Mouse (Mus musculus) frontal cortex, postnatal 14 days (tissue): ENCODE results near the gene Otoa.
A peak's percentile ranks its signal among the peaks of the same experiment; 100 is the strongest.

ENCODE experiments used
- DNase-seq, 2 experiments: peaks; one replicate each; pipeline ENCODE4 v3.0.0; 2022; ENCODE audit warnings: low spot score in 2 of 2

The Otoa gene

DNA sequence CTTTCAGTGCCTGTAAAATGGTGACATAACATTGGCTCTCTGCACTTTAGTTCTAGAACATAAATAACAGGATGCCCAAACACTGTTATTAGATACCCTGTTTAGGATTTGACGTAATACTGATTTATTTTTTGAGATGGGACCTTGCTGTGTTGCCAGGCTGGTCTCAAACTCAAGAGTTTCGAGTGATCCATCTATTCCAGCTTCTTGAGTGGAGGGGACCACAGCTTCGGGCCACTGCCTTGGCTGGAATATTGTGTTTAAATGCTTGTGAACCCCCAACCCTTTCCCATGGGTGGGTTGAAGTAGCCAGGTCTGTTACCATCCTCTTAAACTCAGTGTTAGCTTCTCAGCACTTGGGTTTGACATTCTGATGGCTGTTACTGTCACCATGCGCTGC is at the start of gene Otoa:
Otoa (plus strand) TSS at position 301 of the 400 bp plus-strand sequence.
- no peak for DNase-seq

DNA sequence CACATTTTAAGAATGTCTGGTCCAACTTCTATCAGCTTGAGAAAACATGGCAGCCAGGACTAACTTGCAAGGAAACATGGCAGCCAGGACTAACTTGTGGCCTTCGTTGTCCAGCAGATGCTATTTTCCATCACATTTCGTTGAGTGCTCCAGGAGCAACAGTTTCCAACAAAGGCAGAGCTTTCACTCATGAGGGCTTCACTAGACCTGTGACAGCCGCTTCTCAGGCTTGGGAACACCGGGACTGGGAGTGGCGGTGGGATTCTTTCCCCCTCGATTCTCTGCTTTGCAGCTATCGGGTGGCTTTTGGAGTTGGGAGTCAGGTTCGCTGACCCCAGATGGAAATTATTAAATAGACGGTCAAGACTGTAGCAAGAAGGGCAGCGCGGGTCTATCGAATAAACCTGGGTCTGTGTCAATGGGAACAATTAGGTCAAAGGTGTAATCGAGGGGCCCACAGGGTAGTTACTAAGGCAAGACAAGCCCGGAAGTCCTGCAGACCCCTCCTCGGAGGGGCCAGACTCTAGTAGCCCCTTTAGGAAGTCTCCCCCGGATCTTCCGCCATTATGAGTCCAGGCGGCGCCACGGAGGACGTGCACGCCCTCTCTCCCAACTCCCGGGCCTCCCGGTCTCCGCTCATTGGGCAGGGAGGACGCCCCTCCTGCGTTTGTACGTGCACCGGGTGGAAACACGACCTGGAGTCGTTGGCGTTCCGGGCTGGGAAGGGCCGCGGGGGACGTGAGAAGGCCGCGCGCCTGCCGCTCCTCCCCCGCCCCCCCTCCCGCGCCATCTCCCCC is 47.4 kb upstream of the Otoa start, which contains the start of gene Mettl9:
Mettl9 (plus strand) TSS at position 590 of the 797 bp plus-strand sequence.
- DNase-seq: peak; percentile 86 to 88

DNA sequence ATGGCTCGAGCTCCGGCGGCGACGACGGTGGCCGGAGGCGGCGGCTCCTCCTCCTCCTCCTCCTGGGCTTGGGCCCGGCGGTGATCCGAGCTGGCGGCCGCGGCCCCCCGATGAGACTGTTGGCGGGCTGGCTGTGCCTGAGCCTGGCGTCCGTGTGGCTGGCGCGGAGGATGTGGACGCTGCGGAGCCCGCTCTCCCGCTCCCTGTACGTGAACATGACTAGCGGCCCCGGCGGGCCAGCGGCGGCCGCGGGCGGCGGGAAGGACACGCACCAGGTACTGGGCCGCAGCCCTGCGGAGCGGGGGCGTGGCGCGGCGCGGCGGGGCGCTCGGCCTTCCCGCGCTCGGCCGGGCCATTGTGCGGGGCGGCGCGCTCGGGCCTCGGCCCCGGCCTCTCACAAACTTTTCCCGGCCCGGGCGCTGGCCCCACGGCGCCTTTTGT is 46.7 kb upstream of the Otoa start:
- DNase-seq: no peak

DNA sequence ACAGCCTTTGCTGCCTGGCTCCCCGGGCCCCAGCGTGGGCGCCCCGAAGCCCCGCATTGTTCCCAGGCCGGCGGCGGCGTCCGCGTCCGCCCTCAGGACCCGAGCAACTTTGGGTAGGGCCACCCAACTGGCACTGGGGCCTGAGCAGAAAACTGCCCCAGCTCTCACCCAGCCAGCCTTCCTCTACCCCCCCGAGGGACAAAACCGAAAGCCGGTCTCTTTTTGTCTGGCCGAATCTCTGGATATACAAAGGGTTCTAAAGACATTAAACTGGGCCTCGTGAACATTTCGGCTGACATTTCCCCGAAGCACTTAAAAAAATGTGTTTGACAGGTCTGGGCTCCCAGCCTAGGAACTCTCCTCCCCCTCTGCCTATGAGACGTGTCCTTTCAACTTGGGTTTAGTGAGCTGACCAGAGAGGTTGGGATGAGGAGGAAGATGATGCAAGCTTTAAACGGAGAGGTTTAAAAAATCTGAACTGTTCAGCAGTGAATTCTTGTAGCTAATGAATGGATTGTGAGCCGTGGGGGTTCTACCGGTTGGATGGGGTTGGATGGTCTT is 46.2 kb upstream of the Otoa start:
- peak in 1 of 2 experiments; percentile 10 for DNase-seq

DNA sequence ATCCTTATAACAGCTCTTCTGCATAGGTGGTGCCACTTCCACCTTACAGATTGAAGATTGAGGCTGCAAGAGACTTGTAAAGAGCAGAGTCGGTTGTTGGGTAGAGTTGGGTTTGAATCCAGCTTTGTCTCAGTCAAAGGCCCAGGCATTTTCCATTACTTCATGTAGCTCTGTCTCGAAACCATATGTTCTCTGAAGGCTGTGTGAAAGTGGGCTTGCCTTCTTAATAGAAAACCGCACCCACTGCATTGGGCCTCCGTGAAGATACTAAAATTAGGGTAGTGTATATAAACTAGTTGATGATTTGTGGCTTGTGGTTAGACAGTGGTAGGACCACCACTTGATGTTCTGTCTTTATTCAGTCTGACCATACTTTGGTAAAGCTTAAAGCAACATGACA is 40.9 kb upstream of the Otoa start:
- DNase-seq: no peak

DNA sequence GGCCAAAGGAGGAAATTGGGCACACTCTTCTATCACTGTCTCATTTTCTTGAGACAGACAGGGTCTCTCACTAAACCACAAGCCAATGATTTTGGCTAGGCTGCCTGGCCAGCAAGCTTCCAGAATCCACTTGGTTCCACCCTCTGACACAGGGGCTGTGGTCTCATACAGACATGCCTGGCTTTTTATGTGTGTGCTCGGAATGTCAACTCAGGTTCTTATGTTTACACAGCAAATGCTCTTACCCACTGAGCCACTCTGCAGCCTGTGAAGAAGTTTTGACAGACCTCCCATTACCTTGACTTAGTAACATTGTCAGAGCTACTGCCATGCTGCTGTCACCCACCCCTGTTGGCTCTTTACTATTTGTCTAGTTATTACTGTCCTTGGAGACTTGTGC is 39.5 kb upstream of the Otoa start:
- no peak for DNase-seq

DNA sequence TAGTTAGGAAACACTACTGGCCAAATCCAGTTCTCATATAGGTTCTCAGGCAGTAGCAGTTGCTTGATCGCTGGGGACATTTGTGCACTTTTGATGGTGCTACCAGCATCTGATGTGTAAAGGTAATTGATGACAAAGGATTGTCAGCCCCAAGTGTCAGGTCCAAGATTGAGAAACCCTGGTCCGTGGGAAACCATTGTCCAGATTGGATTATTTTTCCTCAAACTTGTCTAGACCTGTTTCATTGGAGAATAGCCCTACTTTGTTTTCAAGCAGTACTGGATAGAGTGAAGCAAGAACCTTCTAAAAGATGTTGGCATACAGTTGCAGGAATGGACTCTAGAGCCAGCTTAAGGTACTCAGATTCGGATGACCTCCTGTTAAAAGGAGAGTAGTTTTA is 38.4 kb upstream of the Otoa start:
- DNase-seq: no peak

DNA sequence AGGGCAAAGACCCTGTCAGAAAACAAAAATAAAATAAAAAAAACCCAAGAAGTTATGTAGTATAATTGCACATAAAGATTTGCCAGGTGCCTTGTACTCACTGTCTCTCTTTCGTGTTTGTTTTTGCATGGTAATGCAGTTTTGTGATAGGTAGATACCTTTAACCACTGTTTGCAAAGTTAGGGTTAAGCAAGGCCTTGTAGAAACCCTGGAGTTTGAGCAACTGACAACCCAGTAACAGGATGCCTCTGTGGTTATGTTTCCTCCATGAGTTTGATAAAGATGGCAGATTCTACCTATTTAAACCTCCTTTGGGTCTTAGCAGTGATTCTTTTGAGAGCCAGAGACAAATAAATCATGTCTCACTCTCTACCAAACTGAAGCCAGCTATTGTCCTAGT is 37.9 kb upstream of the Otoa start:
- no peak for DNase-seq

DNA sequence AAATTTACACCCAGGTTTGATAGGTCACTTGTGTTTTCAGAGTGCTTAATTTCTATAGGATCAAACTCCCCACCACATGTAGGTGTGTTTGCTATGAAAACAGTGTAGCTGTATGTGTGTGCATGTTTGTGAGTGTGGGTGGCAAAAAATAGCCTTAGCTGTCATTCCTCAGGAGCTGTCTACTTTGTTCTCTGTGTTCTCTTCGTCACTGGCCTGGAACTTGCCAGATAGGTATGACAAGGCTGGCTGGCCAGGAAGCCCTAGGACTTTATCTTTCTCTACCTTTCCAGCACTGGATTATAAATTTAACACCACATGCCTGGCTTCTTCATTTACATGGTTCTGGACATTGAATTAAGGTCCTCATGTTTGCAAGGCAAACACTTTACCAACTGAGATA is 37.2 kb upstream of the Otoa start:
- DNase-seq: no peak

DNA sequence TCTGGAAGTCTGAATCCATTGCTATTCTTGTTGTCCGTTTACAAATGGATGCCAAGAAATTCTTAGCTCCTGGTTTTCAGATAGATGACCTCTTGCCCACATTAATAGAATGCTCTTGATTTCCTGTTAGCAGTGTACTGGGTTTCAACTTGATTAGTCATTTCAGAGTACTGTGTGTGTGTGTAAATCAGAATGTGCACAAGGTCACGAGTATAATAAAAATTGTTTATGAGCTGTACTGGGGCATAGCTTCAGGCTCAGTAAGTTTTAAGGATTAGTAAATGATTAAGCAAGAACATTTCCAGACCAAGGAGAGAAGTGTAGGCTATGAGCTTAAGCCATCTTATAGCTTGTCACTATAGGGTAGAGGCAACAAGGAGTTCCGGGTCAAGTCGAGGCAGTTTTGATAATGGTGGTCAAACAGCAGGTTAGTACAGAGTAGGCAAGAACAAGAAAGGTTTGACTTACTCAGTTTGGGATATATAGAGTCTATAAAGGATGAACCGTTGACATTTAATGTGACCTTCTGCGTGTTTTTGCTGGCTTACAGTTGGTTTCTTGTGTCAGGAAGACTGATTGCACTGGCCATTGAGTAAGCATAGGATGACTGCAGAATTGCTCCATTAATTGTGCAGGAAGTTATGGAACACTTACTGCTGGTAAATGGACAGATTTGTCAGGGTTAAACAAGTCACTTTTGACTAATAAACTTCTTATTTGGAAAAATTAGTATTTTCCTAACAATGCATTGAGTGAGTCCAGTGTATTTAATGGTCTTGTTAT is 35.6 kb upstream of the Otoa start:
- no peak for DNase-seq

DNA sequence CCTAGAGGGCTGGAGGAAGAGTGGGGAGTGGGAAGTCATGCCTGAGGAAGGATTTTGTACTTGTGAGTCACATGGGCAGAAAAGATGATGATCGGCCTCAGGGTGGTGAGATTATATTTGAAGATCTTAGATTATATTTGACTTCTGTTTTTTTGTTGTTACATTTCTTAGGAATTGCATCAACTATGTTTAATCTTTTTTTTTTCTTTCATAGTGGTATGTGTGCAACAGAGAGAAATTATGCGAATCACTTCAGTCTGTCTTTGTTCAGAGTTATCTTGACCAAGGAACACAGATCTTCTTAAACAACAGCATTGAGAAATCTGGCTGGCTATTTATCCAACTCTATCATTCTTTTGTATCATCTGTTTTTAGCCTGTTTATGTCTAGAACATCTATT is 33.8 kb upstream of the Otoa start:
- no peak for DNase-seq

DNA sequence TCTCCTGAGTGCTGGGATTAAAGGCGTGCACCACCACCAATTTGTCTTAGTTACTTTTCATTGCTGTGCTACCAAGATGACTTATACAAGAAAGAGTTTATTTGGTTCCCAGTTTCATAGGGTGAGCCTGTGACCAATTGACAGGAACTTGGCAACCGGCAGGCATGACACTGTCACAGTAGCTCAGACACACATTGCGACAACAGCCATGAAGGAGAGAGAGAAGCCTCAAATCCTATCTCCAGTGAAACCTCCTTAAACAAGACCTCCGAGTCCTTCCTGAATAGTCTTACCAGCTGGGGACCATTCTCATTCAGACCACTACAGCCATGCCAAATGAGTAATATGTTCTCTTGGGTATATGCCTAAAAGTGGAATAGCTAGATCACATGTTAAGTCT is 28.4 kb upstream of the Otoa start:
- DNase-seq: no peak

DNA sequence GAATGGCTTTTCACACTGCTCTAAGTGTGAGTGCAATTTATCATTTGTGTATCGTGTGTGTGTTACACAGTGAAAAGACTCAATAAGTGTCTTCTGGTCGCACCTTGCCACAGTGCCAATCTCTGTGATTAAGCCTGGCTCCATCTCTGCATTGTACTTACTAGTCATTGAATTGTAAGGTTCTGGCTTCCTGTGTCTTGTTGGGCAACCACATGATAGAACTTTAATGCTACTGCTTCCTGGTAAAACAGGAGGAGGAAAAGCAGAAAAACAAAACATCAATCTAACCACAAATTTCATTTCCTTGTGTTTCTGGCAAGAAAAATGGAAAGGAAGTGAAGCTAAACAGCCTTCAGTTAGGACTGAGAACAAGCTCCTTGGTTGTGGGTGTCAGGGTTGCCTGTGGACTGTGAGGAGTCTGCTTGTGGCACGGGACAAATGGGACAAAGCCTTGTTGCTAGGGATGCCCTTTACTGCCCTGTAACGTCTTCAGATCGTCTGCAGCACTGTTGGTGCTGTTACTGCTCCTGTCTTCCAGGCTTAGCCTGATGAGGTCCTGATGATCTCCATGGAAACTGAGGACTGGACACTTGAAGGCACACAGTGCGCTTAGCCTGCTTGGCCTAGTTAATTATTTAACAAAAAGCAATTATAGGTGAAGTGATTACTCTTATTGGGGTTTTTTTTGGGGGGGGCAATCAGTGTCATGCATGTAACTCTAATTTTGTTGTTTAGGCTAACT is 21.8 kb upstream of the Otoa start:
- DNase-seq: no peak

DNA sequence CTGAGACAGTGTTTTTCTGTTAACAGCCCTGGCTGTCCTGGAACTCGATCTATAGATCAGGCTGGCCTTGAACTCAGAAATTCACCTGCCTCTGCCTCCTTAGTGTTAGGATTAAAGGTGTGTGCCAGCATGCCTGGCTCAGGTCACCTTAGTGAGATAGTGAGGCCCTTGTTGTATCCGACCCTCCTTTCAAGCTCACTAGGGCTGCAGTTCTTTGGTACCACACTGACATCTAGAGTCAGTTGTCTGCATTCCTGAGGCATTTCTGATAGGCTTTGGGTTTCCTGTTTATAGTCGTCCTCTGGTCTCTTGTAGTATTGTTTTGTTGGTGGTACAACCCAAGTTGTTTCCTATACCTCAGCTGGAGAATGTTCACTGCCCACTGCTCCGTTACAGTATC is 17.1 kb upstream of the Otoa start:
- no peak for DNase-seq

DNA sequence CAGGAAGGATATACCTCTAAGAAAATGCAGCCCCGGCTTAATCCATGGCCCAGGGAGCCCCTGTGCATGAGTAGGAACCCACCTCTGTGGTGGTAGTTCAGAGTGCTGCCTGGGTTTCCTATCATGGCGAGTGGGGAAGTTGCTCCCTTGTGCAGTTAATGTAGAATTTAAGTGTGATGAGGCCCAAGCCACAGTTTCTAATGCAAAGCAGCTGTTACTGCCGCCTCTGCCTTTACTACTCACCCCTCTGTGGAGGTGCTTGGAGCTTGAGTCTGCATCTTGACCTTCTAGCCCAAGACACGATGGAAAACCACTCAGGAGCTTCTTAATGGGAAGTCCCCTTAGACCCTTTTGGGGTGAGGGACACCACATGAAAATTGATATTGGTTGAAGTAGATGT is 10.2 kb upstream of the Otoa start:
- DNase-seq: no peak

DNA sequence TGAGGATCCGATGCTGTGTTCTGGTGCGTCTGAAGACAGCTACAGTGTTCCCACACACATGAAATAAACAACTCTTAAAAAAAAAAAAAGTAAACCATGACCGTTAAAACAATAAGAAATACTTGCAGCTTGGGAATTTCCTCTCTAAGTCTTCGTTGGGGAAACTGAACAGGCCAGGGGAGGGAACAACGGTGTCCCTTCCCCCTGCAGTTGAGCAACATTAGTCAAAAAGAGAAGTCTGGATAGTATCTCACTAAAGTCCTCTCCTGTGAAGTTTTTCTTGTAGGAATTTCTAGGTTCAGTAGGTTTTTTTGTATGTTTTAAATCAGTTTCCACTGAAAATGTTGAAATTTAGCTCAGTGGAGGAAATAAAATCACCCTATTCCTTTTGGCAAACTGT is 8.9 kb upstream of the Otoa start:
- DNase-seq: no peak

DNA sequence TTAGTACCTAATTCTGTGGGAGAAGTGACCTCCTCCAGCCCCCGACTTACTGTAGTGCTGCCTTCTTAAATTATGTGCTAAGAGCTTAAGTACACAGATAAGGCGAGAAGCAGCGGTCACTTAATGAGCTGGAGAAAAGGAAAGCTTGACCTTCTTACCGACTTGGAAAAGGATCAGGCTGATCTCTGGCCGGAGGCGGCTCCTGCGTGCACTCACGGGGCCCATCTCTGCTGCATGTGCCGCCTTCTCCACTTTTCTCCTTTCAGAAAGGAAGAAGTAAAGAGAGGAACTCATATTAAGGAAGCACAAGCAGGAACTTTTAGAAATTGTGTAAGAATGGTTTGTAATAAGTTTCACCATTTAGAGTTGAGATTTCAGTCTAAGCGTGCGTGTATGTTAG is 7.2 kb upstream of the Otoa start, which contains the start of gene Igsf6:
Igsf6 (minus strand) TSS at position 292 of the 400 bp plus-strand sequence.
- no peak for DNase-seq

DNA sequence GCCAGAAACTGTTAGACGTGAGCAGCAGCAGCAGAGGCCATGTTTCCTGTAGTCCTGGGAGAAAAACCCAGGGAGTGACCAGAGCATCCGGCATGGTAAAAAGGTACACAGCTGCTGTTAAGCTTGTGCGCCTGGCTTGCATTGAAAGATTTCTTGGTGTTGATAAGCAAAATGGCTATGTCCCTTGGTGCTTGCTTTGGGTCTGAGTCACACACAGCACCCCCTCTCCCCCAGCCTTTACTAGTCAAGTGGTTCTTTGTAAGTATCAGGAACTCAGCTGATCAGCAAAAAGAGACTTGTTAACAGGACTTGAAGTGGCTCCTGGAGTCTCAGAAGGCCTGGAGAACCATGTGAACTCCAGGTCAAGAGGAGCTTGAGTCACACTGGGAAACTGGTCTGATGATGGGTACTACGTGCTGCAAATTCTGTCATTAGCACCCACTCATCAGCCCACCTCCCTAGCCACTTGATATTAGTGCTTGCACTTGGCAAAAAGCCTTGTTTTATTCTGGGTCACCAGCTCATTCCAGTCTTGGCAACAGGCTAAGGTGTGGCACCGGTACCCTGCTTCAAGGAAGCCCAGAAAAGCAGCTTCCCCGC is 6.5 kb upstream of the Otoa start:
- DNase-seq: no peak

DNA sequence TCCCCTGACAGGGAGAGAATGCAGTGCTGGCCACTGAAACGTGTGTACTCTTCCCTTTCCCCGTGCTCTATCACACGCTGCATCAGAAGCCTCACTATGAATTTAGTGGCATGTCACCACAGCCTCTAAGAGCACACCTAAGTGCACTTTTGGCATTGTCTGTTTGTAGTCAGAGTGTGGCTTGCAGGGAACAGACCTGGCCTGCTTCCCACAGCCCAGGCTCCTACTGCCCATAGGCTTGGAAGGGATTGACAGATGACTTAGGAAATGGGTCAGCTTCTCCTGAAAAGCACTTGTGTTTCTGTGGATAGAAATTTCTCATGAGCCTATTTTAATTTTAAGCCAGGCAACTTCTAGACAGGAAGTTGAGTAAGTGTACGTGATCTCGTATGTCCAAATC is 6.0 kb upstream of the Otoa start:
- DNase-seq: no peak

DNA sequence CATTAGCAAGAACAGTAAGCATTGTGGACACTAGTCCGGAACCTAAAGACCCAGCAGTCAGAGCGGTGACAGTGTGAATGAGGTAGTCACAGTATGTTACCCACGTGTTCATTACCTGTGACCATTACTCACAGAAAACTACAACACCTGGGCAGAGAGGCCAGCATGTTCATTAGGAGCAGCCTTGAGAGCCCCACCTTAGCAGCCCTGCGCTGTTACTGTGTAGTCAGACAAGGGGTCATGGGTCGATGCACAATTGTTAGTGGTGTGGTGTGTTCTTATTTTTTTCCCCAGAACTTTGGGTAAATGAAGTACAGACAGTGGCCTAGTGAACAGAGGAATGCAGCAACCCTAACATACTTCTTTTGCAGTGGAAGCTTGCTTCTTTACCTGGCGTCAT is 4.1 kb upstream of the Otoa start:
- DNase-seq: no peak

DNA sequence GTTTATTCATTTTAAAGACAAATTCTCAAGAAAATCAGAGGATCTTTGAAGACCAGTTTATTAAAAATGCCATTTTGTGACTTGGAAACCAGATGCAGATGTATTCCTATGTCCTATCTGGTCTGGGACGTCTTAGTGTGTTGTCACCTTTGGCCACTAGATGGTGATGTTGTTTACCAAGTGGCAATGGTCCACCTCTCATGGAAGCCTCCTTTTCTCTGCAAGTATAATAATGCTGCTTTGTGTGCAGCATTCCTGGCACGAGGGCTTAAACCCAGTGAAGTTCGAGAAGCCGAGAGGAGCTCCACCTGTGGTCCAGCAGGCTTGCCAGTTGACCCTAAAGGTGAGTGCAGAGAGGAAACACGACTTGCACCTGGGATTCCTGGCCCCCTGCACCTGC is 3.6 kb upstream of the Otoa start:
- peak; percentile 34 to 69 for DNase-seq

DNA sequence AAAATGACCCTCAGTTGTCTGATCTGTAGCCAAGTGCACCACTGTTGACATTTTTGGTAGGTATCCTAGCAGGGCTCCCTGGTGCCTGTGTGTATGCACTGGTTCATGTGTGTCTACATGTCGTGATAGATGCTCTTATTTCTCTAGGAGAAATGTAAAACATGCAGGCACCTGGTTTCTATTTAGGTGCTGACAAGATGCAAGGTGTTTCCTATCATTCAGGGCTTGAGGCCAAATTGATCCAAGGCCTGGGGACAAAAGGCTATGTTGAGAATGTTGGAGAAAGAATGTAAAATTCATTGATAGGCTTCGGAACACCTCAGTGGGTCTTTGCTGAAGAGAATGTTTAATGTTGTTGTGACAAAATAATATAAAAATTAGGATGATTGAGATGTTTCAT is 366 bp downstream of the Otoa start:
- DNase-seq: no peak
